Mouse (Mus musculus) heart, embryonic 13.5 days (tissue): ENCODE measurements around the gene Chn2. TPM values are rescaled to one million over a fixed set of nuclear protein-coding genes. Genes with fewer than 3 reads are reported as not detected.

Experiments
- ATAC-seq: fragments of 200-750 bp; cut with Nextera tagmentation; 2 replicates; pipeline ENCODE4 v1.8.0; 2017; ENCODE audit warnings: moderate TSS enrichment; ENCODE audit not compliant: insufficient number of reproducible peaks, low FRiP score, low TSS enrichment; ENCODE audit errors: extremely low read depth
- H3K27ac ChIP-seq: fragments of 300-500 bp; sonication (generic); replicated peaks from 2 replicates; pipeline ENCODE4 v1.5.1; 2015; ENCODE audit warnings: moderate library complexity, mild to moderate bottlenecking, inconsistent platforms
- H3K27me3 ChIP-seq: fragments of 300-500 bp; sonication (generic); replicated peaks from 2 replicates; pipeline ENCODE4 v1.6.1; 2015; ENCODE audit warnings: mild to moderate bottlenecking, inconsistent platforms
- H3K36me3 ChIP-seq: fragments of 300-500 bp; sonication (generic); 2 replicates; pipeline ENCODE4 v1.6.1; 2015; ENCODE audit warnings: mild to moderate bottlenecking, inconsistent platforms
- H3K4me1 ChIP-seq: fragments of 300-500 bp; sonication (generic); 2 replicates; pipeline ENCODE4 v1.6.1; 2015; ENCODE audit warnings: inconsistent platforms
- H3K4me2 ChIP-seq: fragments of 300-500 bp; sonication (generic); 2 replicates; pipeline ENCODE4 v1.6.1; 2015; ENCODE audit warnings: inconsistent platforms, mild to moderate bottlenecking, moderate library complexity
- H3K4me3 ChIP-seq: fragments of 300-500 bp; sonication (generic); 2 replicates; pipeline ENCODE4 v1.5.1; 2015; ENCODE audit warnings: moderate library complexity, mild to moderate bottlenecking, inconsistent platforms
- H3K9ac ChIP-seq: fragments of 300-500 bp; sonication (generic); 2 replicates; pipeline ENCODE4 v1.6.1; 2015; ENCODE audit warnings: inconsistent platforms, mild to moderate bottlenecking, moderate library complexity
- H3K9me3 ChIP-seq: fragments of 300-500 bp; sonication (generic); 2 replicates; pipeline ENCODE4 v1.6.1; 2016; ENCODE audit warnings: inconsistent platforms
- WGBS: fragments of 180-500 bp; shearing (Covaris S2); methylation state at CpG from one replicate; pipeline ENCODE4 v1.1.7; 2015; ENCODE audit warnings: mixed read lengths; 5-methylcytosine and 5-hydroxymethylcytosine counted together
- polyA plus RNA-seq: library from polyadenylated mRNA; unstranded; fragments of >200 nt; fragmentation: Nextera tagmentation; extraction: Ambion mirVana; gene quantifications from 2 replicates; pipeline ENCODE4 v1.2.1, GENCODE M21; 2015

The Chn2 gene
- polyA plus RNA-seq, 1 experiment from 2014 or later = 8.7 TPM

DNA sequence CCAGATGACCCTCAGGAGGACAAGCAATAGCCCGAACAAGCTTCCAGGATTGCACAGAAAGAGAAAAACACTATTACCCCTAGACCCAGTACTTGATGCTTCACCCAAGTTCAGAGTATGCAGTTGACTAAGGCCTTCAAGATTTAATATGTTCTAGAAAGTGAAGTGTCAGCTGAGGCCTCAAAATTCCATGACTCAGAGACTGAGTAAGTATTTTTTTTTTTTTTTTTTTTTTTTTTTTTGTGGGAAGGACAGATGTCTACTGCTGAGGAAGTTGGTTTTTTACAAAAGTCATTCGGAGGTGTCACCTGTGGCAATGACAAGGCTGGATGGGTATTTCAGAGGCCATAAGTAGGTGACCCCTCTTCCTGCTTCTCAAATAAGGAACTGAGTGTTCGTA is 290.2 kb downstream of the Chn2 start:
- H3K36me3 ChIP-seq = no peaks in the 10 kb centered on the region
- no peak overlapping the region for H3K27ac ChIP-seq
- 64% methylated on average over 3 of the region's 3 CpGs for WGBS
- peaks cover 12% of the 10 kb centered on the region; the same call in 1 of the 2 replicates for H3K4me1 ChIP-seq
- no peak overlapping the region for H3K9ac ChIP-seq
- no peaks in the 10 kb centered on the region for H3K9me3 ChIP-seq
- H3K4me2 ChIP-seq = peak overlapping the region; percentile 99
- H3K27me3 ChIP-seq = peaks cover 33% of the 10 kb centered on the region
- H3K4me3 ChIP-seq = peak overlapping the region; percentile 59
- ATAC-seq = no peak

- peak overlapping the region; percentile 99 for H3K4me2 ChIP-seq
- 85% methylated on average over 10 of the region's 10 CpGs for WGBS
- H3K9me3 ChIP-seq = no peaks in the 10 kb centered on the region
- H3K4me1 ChIP-seq = peaks cover 12% of the 10 kb centered on the region; the same call in 1 of the 2 replicates
- H3K9ac ChIP-seq = no peak overlapping the region
- H3K27ac ChIP-seq = no peak overlapping the region
- H3K36me3 ChIP-seq = no peaks in the 10 kb centered on the region
- no peak for ATAC-seq
- H3K27me3 ChIP-seq = peaks cover 28% of the 10 kb centered on the region
- H3K4me3 ChIP-seq = peak overlapping the region; percentile 14
These were observed 290.8 kb downstream of the Chn2 start for GRCm38 (mm10) chr6:54330166-54330565.

DNA sequence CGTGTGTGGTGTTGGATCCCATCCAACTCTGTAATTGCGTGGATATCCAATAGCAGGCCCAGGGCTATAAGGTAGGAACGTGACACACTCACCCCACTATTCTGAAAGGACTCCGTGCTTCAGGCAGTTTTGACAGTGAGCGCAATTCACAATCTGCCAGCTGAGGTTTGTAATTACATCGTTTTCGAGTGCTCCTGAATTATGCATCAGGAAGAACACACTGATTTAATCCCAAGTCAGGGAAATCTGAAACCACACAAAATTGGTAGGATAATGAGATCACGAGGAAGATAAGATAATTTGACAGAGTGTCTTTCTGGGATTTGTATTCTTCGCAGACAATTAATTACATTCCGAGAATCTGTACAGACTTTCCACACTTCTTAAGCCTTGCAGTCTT is 292.4 kb downstream of the Chn2 start:
- no peak for ATAC-seq
- Histone ChIP-seq H3K27me3 (peaks cover 14% of the 10 kb centered on the region), H3K4me3 (no peak overlapping the region), H3K36me3 (no peaks in the 10 kb centered on the region), H3K4me2 (no peak overlapping the region), H3K9me3 (no peaks in the 10 kb centered on the region), H3K9ac (no peak overlapping the region), H3K27ac (no peak overlapping the region), H3K4me1 (peaks cover 12% of the 10 kb centered on the region; the same call in 1 of the 2 replicates)
- WGBS = 62% methylated on average over 10 of the region's 10 CpGs

GRCm38 (mm10) chr6:54332203-54332602 is 292.8 kb downstream of the Chn2 start:
- no peak for ATAC-seq
- 67% methylated on average over 8 of the region's 8 CpGs for WGBS

GRCm38 (mm10) chr6:54333116-54333651 is 293.8 kb downstream of the Chn2 start:
- Histone ChIP-seq H3K9me3 (no peaks in the 10 kb centered on the region), H3K4me1 (peaks cover 8% of the 10 kb centered on the region; the same call in 1 of the 2 replicates), H3K4me3 (no peak overlapping the region), H3K27me3 (peaks cover 12% of the 10 kb centered on the region), H3K27ac (no peak overlapping the region), H3K9ac (no peak overlapping the region), H3K36me3 (no peaks in the 10 kb centered on the region), H3K4me2 (no peak overlapping the region)
- 58% methylated on average over 11 of the region's 11 CpGs for WGBS
- ATAC-seq = no peak

More at GRCm38 (mm10) chr6:54332203-54332602, 292.8 kb downstream of the Chn2 start:
- no peaks in the 10 kb centered on the region for H3K9me3 ChIP-seq
- H3K4me2 ChIP-seq = no peak overlapping the region
- no peaks in the 10 kb centered on the region for H3K36me3 ChIP-seq
- H3K27me3 ChIP-seq = peaks cover 12% of the 10 kb centered on the region
- H3K4me3 ChIP-seq = no peak overlapping the region
- H3K4me1 ChIP-seq = peaks cover 11% of the 10 kb centered on the region; the same call in 1 of the 2 replicates
- H3K9ac ChIP-seq = no peak overlapping the region
- H3K27ac ChIP-seq = no peak overlapping the region

DNA sequence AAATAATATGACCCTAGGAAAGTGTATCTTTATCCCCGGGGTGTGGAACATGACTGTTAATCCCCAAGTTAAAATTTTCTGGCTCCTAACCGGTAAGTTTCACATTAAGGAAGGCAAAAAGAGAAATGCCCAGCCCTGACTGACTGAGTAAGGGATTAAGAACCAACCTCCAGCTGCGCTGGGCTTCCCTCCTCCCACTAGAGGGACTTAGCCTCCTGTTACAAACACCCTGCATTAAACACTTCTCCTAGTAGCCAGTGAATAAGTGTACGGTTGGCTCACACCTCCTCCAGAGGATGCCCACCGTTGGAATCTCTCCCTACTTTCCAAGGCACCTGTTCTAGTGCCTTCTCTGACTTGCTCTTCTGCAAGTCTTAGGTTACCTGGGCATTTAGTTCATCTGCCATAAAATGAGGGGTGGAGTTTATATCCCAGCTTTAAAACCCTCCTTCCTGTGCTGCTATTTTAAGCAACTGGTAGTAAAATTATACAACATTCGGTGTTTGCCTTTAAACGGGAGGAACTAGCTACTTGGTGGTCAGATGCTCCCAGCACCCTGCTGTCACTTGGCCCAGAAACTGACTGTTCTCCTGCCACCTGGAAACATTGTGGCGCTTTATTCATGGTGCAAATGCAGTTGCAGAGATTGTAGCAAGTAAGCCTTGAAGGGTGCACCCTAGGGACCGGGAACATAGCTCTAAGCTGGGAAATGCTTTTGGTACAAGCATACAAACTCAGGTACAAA is 294.5 kb downstream of the Chn2 start:
- H3K4me1 ChIP-seq = peaks cover 4% of the 10 kb centered on the region; the same call in 1 of the 2 replicates
- H3K9me3 ChIP-seq = no peaks in the 10 kb centered on the region
- no peak for ATAC-seq
- H3K9ac ChIP-seq = no peak overlapping the region
- no peak overlapping the region for H3K4me2 ChIP-seq
- no peaks in the 10 kb centered on the region for H3K36me3 ChIP-seq
- WGBS = 46% methylated on average over 9 of the region's 9 CpGs
- no peak overlapping the region for H3K27ac ChIP-seq
- H3K27me3 ChIP-seq = peaks cover 10% of the 10 kb centered on the region
- no peak overlapping the region for H3K4me3 ChIP-seq

- 79% methylated on average over 6 of the region's 6 CpGs for WGBS
- H3K27me3 ChIP-seq = 0 out of 2 replicates have a peak, but pooled peaks cover 3% of the 10 kb centered on the region
- ATAC-seq = no peak
- H3K4me1 ChIP-seq = no peaks in the 10 kb centered on the region
- H3K36me3 ChIP-seq = no peaks in the 10 kb centered on the region
- no peak overlapping the region for H3K4me3 ChIP-seq
- H3K9ac ChIP-seq = no peak overlapping the region
- no peaks in the 10 kb centered on the region for H3K9me3 ChIP-seq
- no peak overlapping the region for H3K4me2 ChIP-seq
- no peak overlapping the region for H3K27ac ChIP-seq
These were observed 298.0 kb downstream of the Chn2 start for GRCm38 (mm10) chr6:54337321-54337720.

DNA sequence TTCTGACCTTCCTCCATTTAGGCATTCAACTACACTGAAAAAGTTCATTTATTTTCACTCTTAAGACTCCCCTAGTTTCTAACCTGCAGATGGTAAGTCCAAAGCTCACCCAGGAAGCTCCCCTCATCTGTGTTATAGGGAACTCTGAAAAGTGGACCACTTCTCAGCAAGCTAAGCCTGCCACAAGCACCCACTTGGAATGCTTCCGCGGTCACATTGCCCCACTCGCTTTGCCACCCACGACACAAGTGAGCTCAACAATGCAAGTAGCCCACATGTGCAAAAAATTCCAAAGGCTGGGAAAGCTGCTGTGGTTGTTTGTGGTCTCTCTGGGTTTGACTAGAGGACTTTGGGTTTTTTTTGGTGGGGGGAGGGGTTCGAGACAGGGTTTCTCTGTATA is 301.8 kb downstream of the Chn2 start:
- WGBS = 85% methylated on average over 5 of the region's 5 CpGs
- Histone ChIP-seq H3K27ac (no peak overlapping the region), H3K9me3 (no peaks in the 10 kb centered on the region), H3K9ac (no peak overlapping the region), H3K36me3 (no peaks in the 10 kb centered on the region), H3K4me1 (no peaks in the 10 kb centered on the region), H3K4me3 (no peak overlapping the region), H3K4me2 (no peak overlapping the region), H3K27me3 (no peaks in the 10 kb centered on the region)
- no peak for ATAC-seq

GRCm38 (mm10) chr6:54342223-54342622 is 302.9 kb downstream of the Chn2 start:
- H3K4me2 ChIP-seq = no peak overlapping the region
- no peak overlapping the region for H3K9ac ChIP-seq
- H3K27me3 ChIP-seq = no peaks in the 10 kb centered on the region
- no peaks in the 10 kb centered on the region for H3K4me1 ChIP-seq
- no peaks in the 10 kb centered on the region for H3K9me3 ChIP-seq
- ATAC-seq = no peak
- no peak overlapping the region for H3K4me3 ChIP-seq
- no peak overlapping the region for H3K27ac ChIP-seq
- 78% methylated on average over 10 of the region's 10 CpGs for WGBS
- no peaks in the 10 kb centered on the region for H3K36me3 ChIP-seq

Other genes starting within 250 kb of the Chn2 start
- 6.7 and 8.9 TPM in 2 replicates for gene Tril, start 218.7 kb upstream of the Chn2 start, polyA plus RNA-seq
- not detected in 2 replicates for gene Cpvl, start 60.9 kb upstream of the Chn2 start, polyA plus RNA-seq